Comparison of ENCODE assay signal across 8 mouse cellular contexts in the genomic region with DNA sequence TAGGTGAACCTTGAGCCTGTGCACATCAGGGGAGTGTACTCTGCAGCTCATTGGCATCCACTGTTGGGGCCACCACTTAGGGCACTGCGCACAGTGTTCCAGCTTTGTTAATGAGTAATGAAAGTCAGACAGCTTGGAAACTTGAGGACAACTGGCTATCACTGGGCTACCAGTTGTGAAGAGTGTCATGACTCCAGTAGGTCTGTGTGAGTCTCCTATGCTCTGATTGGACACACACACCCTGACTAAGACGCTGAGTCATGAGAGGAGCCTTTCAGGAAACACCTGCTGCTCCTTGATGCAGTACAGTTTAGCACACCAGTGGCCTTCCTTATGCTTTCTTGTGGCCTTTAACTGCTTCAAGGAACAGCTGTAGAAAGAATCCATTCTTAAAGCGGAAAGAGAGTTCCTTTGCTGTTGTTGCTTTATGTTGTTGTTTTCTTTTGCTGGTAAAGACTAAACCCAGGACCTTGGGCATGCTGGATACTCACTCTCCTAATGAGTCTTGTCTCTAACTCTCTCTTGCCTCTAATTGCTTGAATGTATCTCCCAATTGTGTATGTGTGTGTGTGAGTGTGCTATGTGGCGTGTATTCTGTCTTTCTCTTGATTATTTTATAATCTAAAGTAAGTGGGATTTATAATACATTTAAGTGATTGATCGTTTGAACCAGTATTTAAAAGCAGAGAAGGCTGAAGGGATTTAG. TPM values are rescaled to one million over a fixed set of nuclear protein-coding genes. Genes with fewer than 3 reads are reported as not detected.
DNase-seq lines count a peak whose midpoint lies in the region; ATAC-seq and TF ChIP-seq lines count a peak whose summit lies in the region.
"Had no signal": no experiment of that assay in that cellular context is flagged by ENCODE, and none has a peak within 500 bp of the region (broad histone marks: within the 10 kb centered on the region; RNA-seq: fewer than 3 reads in every experiment).

No protein-coding gene starts in this region.

- TF ChIP-seq CTCF in hindbrain, postnatal 0 days (IDR thresholded peaks at IDR 0.05; ENCODE audit: low read depth) = no peak

- no peak overlapping the region for H3K27ac ChIP-seq in hindbrain, postnatal 0 days

- no peak overlapping the region for H3K4me2 ChIP-seq in hindbrain, postnatal 0 days (ENCODE audit: low read depth, low read length)

- no peak overlapping the region for H3K9ac ChIP-seq in hindbrain, postnatal 0 days (replicated peaks; ENCODE audit: low read length)

- no peaks in the 10 kb centered on the region for H3K4me1 ChIP-seq in hindbrain, postnatal 0 days (ENCODE audit: insufficient read depth, low read length)

- ATAC-seq in hindbrain, postnatal 0 days = no peak

- WGBS in hindbrain, postnatal 0 days = 81% methylated on average over 5 of the region's 5 CpGs

- no peaks in the 10 kb centered on the region for H3K9me3 ChIP-seq in hindbrain, postnatal 0 days (ENCODE audit: low read length)

- no peaks in the 10 kb centered on the region for H3K36me3 ChIP-seq in hindbrain, postnatal 0 days (ENCODE audit: insufficient read depth, low read length)

- H3K27me3 ChIP-seq in hindbrain, postnatal 0 days (ENCODE audit: insufficient read depth, low read length) = no peaks in the 10 kb centered on the region

- H3K4me3 ChIP-seq in hindbrain, postnatal 0 days (ENCODE audit: low read length) = no peak overlapping the region

- peak; percentile 11 for DNase-seq in ES-CJ7 (ENCODE audit: low read depth, low spot score)
- peak; percentile 86 for DNase-seq in c-Kit-positive CD71-positive TER-119-positive erythroid progenitor cells, embryonic 14.5 days (ENCODE audit: low spot score)
- DNase-seq in kidney, postnatal 10 days = peak; percentile 26
- DNase-seq in spleen, postnatal 36 days (ENCODE audit: low spot score in 2 of 2) = peak; percentile 14 to 58
- no peak for DNase-seq in left cerebral cortex, adult 9 months (ENCODE audit: low spot score in 2 of 2)
- DNase-seq in ovary, postnatal 36 days (ENCODE audit: low spot score) = no peak
- DNase-seq in hindbrain, postnatal 0 days (ENCODE audit: low spot score) = no peak
- DNase-seq: adrenal gland, postnatal 14 days had no signal

RNA-seq across cellular contexts. Expression of gene Zfand4, which starts 23.0 kb away (rescaled TPM):
- 2.5 and 3.9 TPM in 2 replicates for total RNA-seq in hindbrain, postnatal 0 days (2014; rRNA removed)
- 6.3 and 7.0 TPM in 2 replicates for polyA plus RNA-seq in hindbrain, postnatal 0 days (2015; fragmentation: Nextera tagmentation; extraction: Ambion mirVana)

RNA-seq across cellular contexts. Expression of gene March8, which starts 50.8 kb away (rescaled TPM):
- 116 and 118 TPM in 2 replicates for total RNA-seq in hindbrain, postnatal 0 days (2014; rRNA removed)
- 38.8 and 40.0 TPM in 2 replicates for polyA plus RNA-seq in hindbrain, postnatal 0 days (2015; fragmentation: Nextera tagmentation; extraction: Ambion mirVana)

Comparison
In these comparisons a context has a peak if more than half of its experiments do, and no peak if none do; other contexts are left out.
1. DNase-seq: peak in ES-CJ7 (single experiment), c-Kit-positive CD71-positive TER-119-positive erythroid progenitor cells, embryonic 14.5 days (single experiment), kidney, postnatal 10 days (single experiment) and spleen, postnatal 36 days (2 of 2); none in left cerebral cortex, adult 9 months (0 of 2), ovary, postnatal 36 days (single experiment) and hindbrain, postnatal 0 days (single experiment).